Mouse (Mus musculus): Measurements from ENCODE around the gene Cyp3a16.
"Not testable (repeated sequence)": the region's sequence is repeated elsewhere in the genome, so short reads cannot be mapped to it uniquely, and the experiment has no call there.

DNA sequence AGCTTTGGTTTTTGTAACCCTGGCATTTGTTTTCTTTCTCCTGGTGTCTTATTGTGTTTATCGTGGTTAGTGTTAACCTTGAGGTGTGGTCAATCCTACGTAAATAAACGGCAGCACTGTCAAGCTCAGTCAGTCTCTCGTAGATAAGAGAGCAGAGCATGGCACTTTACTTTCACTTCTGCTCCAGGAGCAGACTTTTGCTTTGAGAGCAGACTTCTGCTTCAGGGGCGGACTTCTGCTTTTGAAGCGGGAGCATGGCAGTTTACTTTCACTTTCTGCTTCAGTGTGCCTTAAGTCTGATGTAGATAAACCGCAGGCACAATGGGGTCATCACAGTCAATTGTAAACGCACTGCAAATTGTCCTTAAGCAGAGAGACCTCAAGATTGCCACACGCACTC, 54.1 kb downstream of the Cyp3a16 start:
- TF ChIP-seq CTCF (IDR thresholded peaks at IDR 0.05; ENCODE audit: extremely low read depth, insufficient read depth, insufficient read length, insufficient replicate concordance); POLR2A (IDR thresholded peaks at IDR 0.05; ENCODE audit: low read depth, low read length): not testable (repeated sequence)
